Mouse (Mus musculus): ENCODE data around the gene Cuedc2. TPM values are rescaled to one million over a fixed set of nuclear protein-coding genes. Genes with fewer than 3 reads are reported as not detected.

The Cuedc2 gene
- total RNA-seq (2023), result 60.0 to 65.8 TPM (median 60.6 TPM) in 4 replicates

DNA sequence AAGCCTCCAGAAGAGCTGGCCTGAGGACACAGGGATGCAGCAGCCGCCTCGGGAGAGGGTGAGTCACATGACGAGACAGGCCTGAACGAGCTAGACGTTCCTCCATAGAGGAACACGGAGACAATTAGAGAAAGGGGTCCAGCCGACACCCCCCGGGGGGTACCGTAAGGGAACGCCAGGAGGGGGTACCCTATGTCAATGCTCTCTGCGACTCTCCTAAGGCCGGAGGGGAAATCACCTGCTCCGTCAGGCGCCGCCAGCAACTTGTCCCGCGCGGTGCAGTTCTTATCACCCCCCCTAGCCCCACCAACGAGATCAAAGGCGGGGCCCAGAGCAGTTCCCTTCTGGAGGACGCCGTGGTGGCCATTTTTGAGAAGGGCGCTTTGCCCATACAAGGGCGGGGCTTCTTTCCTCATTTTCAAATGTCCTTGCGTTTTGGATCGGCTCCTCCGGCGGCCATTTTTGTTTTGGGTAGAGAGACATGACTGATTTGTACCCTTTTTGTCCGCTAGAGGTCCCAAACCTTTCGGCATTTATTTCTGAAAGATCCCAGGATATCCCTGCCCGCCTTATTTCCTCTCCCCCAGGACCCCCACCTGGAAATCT lies at the start of gene Cuedc2:
Gene Cuedc2, minus strand, starts transcription at position 372 of the 606 bp plus-strand sequence.

DNA sequence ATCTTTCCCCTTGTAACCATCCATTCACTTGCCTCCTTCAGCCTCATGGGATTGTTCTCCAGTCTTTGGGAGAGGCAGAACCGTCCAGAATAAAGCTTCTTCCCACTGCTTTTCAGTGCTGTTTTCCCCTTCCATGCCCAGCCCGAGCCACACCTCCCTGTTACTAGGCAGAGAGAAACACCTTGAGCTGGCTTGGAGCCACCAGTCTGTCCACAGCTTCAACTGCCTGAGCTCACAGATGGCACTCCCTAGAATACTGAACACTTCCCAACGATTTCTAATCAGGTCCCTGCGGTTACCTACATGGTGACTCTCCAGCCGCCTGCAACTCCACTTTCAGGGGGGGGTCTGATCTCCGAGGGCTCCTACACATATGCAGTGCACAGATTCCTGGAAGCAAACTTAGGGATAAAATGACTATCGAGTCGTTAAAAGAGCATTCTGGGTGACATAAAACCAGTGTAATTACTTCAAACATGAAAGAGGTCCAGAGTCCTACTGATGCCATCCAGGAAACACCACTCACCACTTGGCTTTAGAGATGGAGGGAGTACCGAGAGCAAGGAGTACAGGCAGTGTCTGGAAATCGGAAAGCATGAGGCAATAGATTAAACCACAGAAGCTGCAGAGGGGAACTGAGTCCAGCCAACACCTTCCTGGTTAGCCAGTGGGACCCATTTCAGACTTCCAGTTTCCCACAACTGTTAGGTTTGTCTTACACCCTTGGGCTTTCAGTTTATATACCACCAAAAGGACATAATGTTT lies 11.8 kb upstream of the Cuedc2 start, which contains the start of gene 2310034G01Rik:
Gene 2310034G01Rik, minus strand, starts transcription at position 135 of the 765 bp plus-strand sequence.

DNA sequence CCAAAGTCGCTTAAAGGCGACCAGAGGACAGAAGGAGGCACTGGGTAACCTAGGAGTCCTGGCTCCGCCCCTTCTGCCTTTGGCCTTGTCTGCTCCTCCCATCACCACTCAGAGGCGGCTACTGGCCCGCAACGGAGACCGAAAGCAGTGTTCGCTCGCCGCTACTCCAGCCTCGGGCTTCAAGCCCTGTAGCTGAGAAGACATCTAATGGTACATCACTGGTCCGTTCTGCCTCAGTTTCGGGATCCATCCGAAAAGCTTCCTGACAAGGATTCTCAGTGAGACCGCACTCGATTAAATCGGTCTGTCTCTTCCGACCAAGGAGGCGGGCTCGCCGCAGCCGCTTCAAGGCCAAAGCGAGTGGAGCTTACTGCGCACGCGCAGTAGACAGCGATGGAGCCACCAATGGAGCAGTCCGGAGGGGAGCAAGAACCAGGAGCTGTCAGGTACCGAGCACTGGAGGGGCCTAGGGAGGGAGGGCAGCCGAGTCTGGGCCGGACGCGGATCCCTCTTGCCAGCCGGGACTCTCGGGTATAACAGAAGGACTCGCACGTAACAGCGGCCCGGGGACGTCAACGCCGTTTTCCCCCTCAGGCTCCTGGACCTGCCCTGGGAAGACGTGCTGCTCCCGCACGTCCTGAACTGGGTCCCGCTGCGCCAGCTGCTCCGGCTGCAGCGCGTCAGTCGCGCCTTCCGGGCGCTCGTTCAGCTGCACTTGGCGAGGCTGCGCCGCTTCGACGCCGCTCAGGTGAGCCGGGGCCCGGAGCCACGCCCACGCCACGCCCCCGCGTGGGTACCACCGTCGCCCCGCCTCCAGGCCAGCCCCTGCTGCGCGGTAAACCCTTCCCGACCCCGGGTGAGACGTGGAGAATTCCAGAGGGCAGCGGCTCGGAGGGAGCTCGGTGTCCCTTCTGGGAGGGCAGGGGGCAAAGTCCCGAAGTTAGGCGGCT lies 10.1 kb downstream of the Cuedc2 start, which contains the start of gene Fbxl15:
Gene Fbxl15, plus strand, starts transcription at position 104 of the 950 bp plus-strand sequence.

DNA sequence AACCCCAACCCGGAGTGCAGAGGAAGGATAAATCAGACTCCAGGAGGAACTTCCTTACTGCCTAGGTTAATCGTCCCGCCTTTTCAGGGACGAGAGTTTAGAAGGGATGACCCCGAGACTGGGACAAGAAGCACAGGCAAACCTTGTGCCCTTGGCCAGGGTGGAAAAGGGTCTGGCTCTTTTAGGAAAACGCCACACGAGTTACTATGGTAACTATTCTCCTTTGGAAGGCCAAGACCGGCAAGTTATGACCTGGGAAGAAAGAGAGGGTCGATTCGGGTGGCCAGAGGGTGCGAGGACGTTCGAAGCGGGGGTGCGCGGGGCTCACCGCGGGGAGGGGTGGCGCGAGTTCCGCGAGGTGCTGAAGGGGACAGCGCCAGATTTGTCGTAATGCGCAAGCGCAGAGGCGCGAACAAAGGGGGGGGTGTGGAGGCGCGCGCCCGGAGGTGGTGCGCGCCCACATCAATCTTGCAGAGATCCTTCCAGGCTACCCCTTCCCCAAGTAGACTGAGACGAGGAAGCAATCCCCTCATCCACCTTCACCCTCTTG lies 11.7 kb downstream of the Cuedc2 start, which contains the start of gene Psd:
Gene Psd, minus strand, starts transcription at position 401 of the 550 bp plus-strand sequence.

DNA sequence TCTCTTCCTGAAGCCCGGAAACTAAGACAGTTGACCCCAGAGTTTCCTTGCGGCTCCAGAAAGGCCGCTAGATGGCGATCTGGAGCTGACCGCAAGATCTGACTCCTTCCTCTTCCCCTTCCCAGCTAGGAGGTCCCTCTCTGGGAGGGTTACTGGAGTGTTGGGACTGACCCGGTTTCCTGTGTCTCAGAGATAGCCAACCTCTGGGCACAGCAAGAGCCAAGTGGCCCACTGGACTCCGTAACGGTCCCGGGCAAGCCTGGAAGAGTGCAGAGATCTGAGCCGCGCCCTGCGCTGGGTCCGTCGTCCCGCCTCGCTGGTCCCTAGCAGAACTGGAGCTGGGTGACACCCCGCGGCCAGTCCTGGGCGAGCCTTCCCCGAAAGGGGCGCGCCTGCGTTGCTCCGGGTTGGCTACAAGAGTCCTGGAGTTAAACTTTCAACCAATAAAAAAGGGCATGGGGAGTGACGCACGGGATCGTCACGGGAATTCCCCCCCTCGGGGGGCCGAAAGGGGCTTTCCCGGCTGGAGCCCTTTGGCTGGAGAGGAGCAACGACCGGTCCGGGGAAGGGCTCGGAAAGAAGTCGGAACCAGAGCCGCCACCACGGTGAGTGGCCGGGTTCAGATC lies 34.2 kb downstream of the Cuedc2 start, which contains the start of gene Nfkb2:
Gene Nfkb2, plus strand, starts transcription at position 105 of the 626 bp plus-strand sequence.

Other genes with a start within 250 kb of the Cuedc2 start
- gene Elovl3, start 206.8 kb downstream of the Cuedc2 start, total RNA-seq (2023), result not detected in 4 replicates
- gene Pitx3, start 190.4 kb downstream of the Cuedc2 start, total RNA-seq (2023), result not detected in 4 replicates
- gene Gbf1, start 186.2 kb downstream of the Cuedc2 start, total RNA-seq (2023), result 121 to 133 TPM (median 123 TPM) in 4 replicates
- gene Nfkb2, start 34.4 kb downstream of the Cuedc2 start, total RNA-seq (2023), result 239 to 257 TPM (median 249 TPM) in 4 replicates
- gene Psd, start 11.5 kb downstream of the Cuedc2 start, total RNA-seq (2023), result 0.35 to 1.3 TPM (median 0.73 TPM) in 4 replicates
- gene Fbxl15, start 10.5 kb downstream of the Cuedc2 start, total RNA-seq (2023), result 3.6 to 6.8 TPM (median 5.7 TPM) in 4 replicates
- gene Mfsd13a, start 2.4 kb upstream of the Cuedc2 start, total RNA-seq (2023), result 0.34 to 1.0 TPM (median 0.60 TPM) in 4 replicates
- not detected in 4 replicates for gene 2310034G01Rik, start 11.6 kb upstream of the Cuedc2 start, total RNA-seq (2023)
- 88.3 to 94.3 TPM (median 92.1 TPM) in 4 replicates for gene Actr1a, start 57.0 kb upstream of the Cuedc2 start, total RNA-seq (2023)
- 41.1 to 44.3 TPM (median 42.4 TPM) in 4 replicates for gene Sufu, start 58.2 kb upstream of the Cuedc2 start, total RNA-seq (2023)
- gene Trim8, start 163.0 kb upstream of the Cuedc2 start, total RNA-seq (2023), result 63.7 to 71.2 TPM (median 66.7 TPM) in 4 replicates
- gene Arl3, start 234.5 kb upstream of the Cuedc2 start, total RNA-seq (2023), result 9.7 to 14.2 TPM (median 11.2 TPM) in 4 replicates
- gene Sfxn2, start 234.7 kb upstream of the Cuedc2 start, total RNA-seq (2023), result 11.2 to 15.2 TPM (median 11.8 TPM) in 4 replicates